Mouse (Mus musculus): ENCODE results near the gene 1700123L14Rik. TPM values are rescaled to one million over a fixed set of nuclear protein-coding genes. Genes with fewer than 3 reads are reported as not detected.
A peak's percentile ranks its signal among the peaks of the same experiment; 100 is the strongest.
"Not testable (repeated sequence)": the region's sequence is repeated elsewhere in the genome, so short reads cannot be mapped to it uniquely, and the experiment has no call there.

1700123L14Rik gene
- not detected in 2 replicates for total RNA-seq (2021)
- long read RNA-seq = 0 reads

GRCm38 (mm10) chr6:96165818-96166379, at the start of gene 1700123L14Rik:
Gene 1700123L14Rik, minus strand, starts transcription at chr6:96166243.
- no peak for DNase-seq

GRCm38 (mm10) chr6:96205395-96205794, 39.4 kb upstream of the 1700123L14Rik start:
- DNase-seq = no peak

GRCm38 (mm10) chr6:96198991-96199390, 32.9 kb upstream of the 1700123L14Rik start:
- DNase-seq = not testable (repeated sequence)

- DNase-seq = no peak
These were observed 20.5 kb upstream of the 1700123L14Rik start for GRCm38 (mm10) chr6:96186517-96186916.

- no peak for DNase-seq
These were observed 17.3 kb upstream of the 1700123L14Rik start for GRCm38 (mm10) chr6:96183392-96183791.

- DNase-seq = no peak
These were observed 12.5 kb upstream of the 1700123L14Rik start for GRCm38 (mm10) chr6:96178530-96178929.

- DNase-seq = no peak
These were observed 7.6 kb upstream of the 1700123L14Rik start for GRCm38 (mm10) chr6:96173681-96174080.

GRCm38 (mm10) chr6:96167031-96167430, 988 bp upstream of the 1700123L14Rik start:
- DNase-seq = no peak

- DNase-seq = no peak
These were observed 640 bp downstream of the 1700123L14Rik start for GRCm38 (mm10) chr6:96165403-96165802.

GRCm38 (mm10) chr6:96143326-96143725, 22.7 kb downstream of the 1700123L14Rik start:
- DNase-seq = no peak

- DNase-seq = peak; percentile 20
These were observed 49.3 kb downstream of the 1700123L14Rik start for GRCm38 (mm10) chr6:96116534-96117272.

- DNase-seq = no peak
These were observed 49.9 kb downstream of the 1700123L14Rik start for GRCm38 (mm10) chr6:96116148-96116533.

Other genes with a start within 250 kb of the 1700123L14Rik start
- 1.6 and 4.9 TPM in 2 replicates for gene Fam19a1, start 53.1 kb downstream of the 1700123L14Rik start, total RNA-seq (2021)